Mouse (Mus musculus) Patski (cell line): ENCODE measurements at regions not wholly inside any gene's neighbourhood (a gene's known extent, or its start where the extent isn't known, plus 50 kb on each side); places are given as distances from the start of the nearest gene placed in this dataset.
A peak's percentile ranks its signal among the peaks of the same experiment; 100 is the strongest.

Source experiments
- ATAC-seq: fragments of 100-300 bp; one replicate; pipeline ENCODE4 v1.8.0; 2021
- CTCF ChIA-PET: fragments of 350-600 bp; sonication (Branson Sonifier 250); formaldehyde crosslinking; loops from one replicate; lab custom pipeline; 2022; ENCODE audit warnings: inconsistent platforms; lab: Charles Lee
- POLR2A ChIA-PET: fragments of 350-600 bp; sonication (Branson Sonifier 250); formaldehyde crosslinking; loops from one replicate; lab custom pipeline; 2022; ENCODE audit warnings: antibody characterized with exemption, inconsistent platforms; lab: Charles Lee
- DNase-seq: peaks from one replicate; pipeline ENCODE4 v3.0.0-alpha.2; 2011; ENCODE audit warnings: low read depth, low spot score
- H3K27me3 ChIP-seq: fragments of 371-371 bp; one replicate; pipeline ENCODE4 v1.5.1; 2021
- CTCF ChIP-seq: fragments of 100-300 bp; IDR thresholded peaks from one replicate; pipeline ENCODE4 v1.5.1; 2021
- in situ Hi-C: fragments of 300-500 bp; cut with MboI; formaldehyde crosslinking; loops from 3 replicates; pipeline ENCODE4 v1.11.1; 2018; ENCODE audit warnings: low pct_unique_long_range_greater_than_20kb, mixed read lengths

- POLR2A ChIA-PET = no interaction called here
- H3K27me3 ChIP-seq = peaks cover 19% of the 10 kb centered on the region
- no peak for ATAC-seq
- TF ChIP-seq CTCF = no peak
- no peak for DNase-seq
- CTCF ChIA-PET = no interaction called here
- in situ Hi-C loops = no loop called here
These were observed 149.6 kb upstream of the Mocs1 start for GRCm38 (mm10) chr17:49278541-49278940.

- H3K27me3 ChIP-seq = peaks cover 19% of the 10 kb centered on the region
- ATAC-seq = no peak
- in situ Hi-C loops = no loop called here
- CTCF ChIA-PET = no interaction called here
- DNase-seq = no peak
- no peak for TF ChIP-seq CTCF
- POLR2A ChIA-PET = no interaction called here
These were observed 149.0 kb upstream of the Mocs1 start for GRCm38 (mm10) chr17:49278973-49279727.

GRCm38 (mm10) chr17:49281344-49281743, 146.8 kb upstream of the Mocs1 start:
- in situ Hi-C loops = no loop called here
- H3K27me3 ChIP-seq = peaks cover 17% of the 10 kb centered on the region
- TF ChIP-seq CTCF = no peak
- DNase-seq (no peak), ATAC-seq (no peak)
- CTCF ChIA-PET = no interaction called here
- POLR2A ChIA-PET = no interaction called here

GRCm38 (mm10) chr17:49282498-49282897, 145.7 kb upstream of the Mocs1 start:
- ATAC-seq (no peak), DNase-seq (no peak)
- ChIA-PET CTCF (no interaction called here), POLR2A (no interaction called here)
- in situ Hi-C loops = no loop called here
- H3K27me3 ChIP-seq = peaks cover 8% of the 10 kb centered on the region
- TF ChIP-seq CTCF = peak; percentile 64

- TF ChIP-seq CTCF = no peak
- DNase-seq (no peak), ATAC-seq (no peak)
- H3K27me3 ChIP-seq = peaks cover 3% of the 10 kb centered on the region
- in situ Hi-C loops = no loop called here
- ChIA-PET CTCF (no interaction called here), POLR2A (interaction anchor here (0.6 kb wide), 1 partner anchor 602 kb away, joined by 3 read pairs; no protein-coding TSS in a partner anchor)
These were observed 144.7 kb upstream of the Mocs1 start for GRCm38 (mm10) chr17:49283491-49283890.

GRCm38 (mm10) chr17:49291636-49292035, 136.5 kb upstream of the Mocs1 start:
- ATAC-seq (no peak), DNase-seq (no peak)
- POLR2A ChIA-PET = no interaction called here
- no peaks in the 10 kb centered on the region for H3K27me3 ChIP-seq
- CTCF ChIA-PET = interaction anchor here (0.9 kb wide), 1 partner anchor 57 kb away, joined by 3 read pairs; no protein-coding TSS in a partner anchor
- no peak for TF ChIP-seq CTCF
- in situ Hi-C loops = no loop called here

- DNase-seq = no peak
- in situ Hi-C loops = no loop called here
- H3K27me3 ChIP-seq = peaks cover 4% of the 10 kb centered on the region
- TF ChIP-seq CTCF = no peak
- CTCF ChIA-PET = interaction anchor here (0.7 kb wide), 1 partner anchor 11 kb away, joined by 3 read pairs; no protein-coding TSS in a partner anchor
- ATAC-seq = no peak
- POLR2A ChIA-PET = no interaction called here
These were observed 123.7 kb upstream of the Mocs1 start for GRCm38 (mm10) chr17:49304461-49304860.

GRCm38 (mm10) chr17:49305116-49305515, 123.0 kb upstream of the Mocs1 start:
- POLR2A ChIA-PET = no interaction called here
- in situ Hi-C loops = no loop called here
- no peak for DNase-seq
- no peak for TF ChIP-seq CTCF
- no peak for ATAC-seq
- CTCF ChIA-PET = no interaction called here
- H3K27me3 ChIP-seq = peaks cover 4% of the 10 kb centered on the region

GRCm38 (mm10) chr17:49309079-49309478, 119.1 kb upstream of the Mocs1 start:
- DNase-seq = no peak
- no peak for TF ChIP-seq CTCF
- ChIA-PET CTCF (no interaction called here), POLR2A (no interaction called here)
- no peak for ATAC-seq
- peaks cover 4% of the 10 kb centered on the region for H3K27me3 ChIP-seq
- in situ Hi-C loops = no loop called here

- in situ Hi-C loops = no loop called here
- CTCF ChIA-PET = no interaction called here
- ATAC-seq (no peak), DNase-seq (no peak)
- POLR2A ChIA-PET = no interaction called here
- H3K27me3 ChIP-seq = no peaks in the 10 kb centered on the region
- TF ChIP-seq CTCF = no peak
These were observed 114.0 kb upstream of the Mocs1 start for GRCm38 (mm10) chr17:49314196-49314595.

- ATAC-seq = no peak
- no peak for DNase-seq
- TF ChIP-seq CTCF = no peak
- CTCF ChIA-PET = no interaction called here
- in situ Hi-C loops = no loop called here
- POLR2A ChIA-PET = interaction anchor here (0.6 kb wide), 1 partner anchor 959 kb away, joined by 3 read pairs; no protein-coding TSS in a partner anchor
- H3K27me3 ChIP-seq = no peaks in the 10 kb centered on the region
These were observed 100.6 kb upstream of the Mocs1 start for GRCm38 (mm10) chr17:49327524-49327923.

GRCm38 (mm10) chr17:49335318-49335717, 92.8 kb upstream of the Mocs1 start:
- DNase-seq = no peak
- in situ Hi-C loops = no loop called here
- ChIA-PET POLR2A (no interaction called here), CTCF (no interaction called here)
- H3K27me3 ChIP-seq = no peaks in the 10 kb centered on the region
- no peak for TF ChIP-seq CTCF
- ATAC-seq = no peak
